Mouse (Mus musculus) left cerebral cortex, postnatal 36 days (tissue): ENCODE data around the gene Pold1. TPM values are rescaled to one million over a fixed set of nuclear protein-coding genes. Genes with fewer than 3 reads are reported as not detected.
A peak's percentile ranks its signal among the peaks of the same experiment; 100 is the strongest.

Source experiments
- DNase-seq, 2 experiments: peaks; one replicate each; pipeline ENCODE4 v3.0.0; 2021 to 2022; ENCODE audit warnings: low spot score in 2 of 2, mixed read lengths in 1 of 2
- intact Hi-C: fragments of 180-260 bp; cut with DNase I; formaldehyde crosslinking; loops from one replicate; pipeline ENCODE4 v1.15.1; 2025
- total RNA-seq, 2 experiments: library from RNA; stranded (reverse); gene quantifications; 2 replicates each; pipeline ENCODE4 v1.2.3; 2021

Gene Pold1
- total RNA-seq, 2 experiments from 2014 or later, result 7.5 to 7.6 TPM

DNA sequence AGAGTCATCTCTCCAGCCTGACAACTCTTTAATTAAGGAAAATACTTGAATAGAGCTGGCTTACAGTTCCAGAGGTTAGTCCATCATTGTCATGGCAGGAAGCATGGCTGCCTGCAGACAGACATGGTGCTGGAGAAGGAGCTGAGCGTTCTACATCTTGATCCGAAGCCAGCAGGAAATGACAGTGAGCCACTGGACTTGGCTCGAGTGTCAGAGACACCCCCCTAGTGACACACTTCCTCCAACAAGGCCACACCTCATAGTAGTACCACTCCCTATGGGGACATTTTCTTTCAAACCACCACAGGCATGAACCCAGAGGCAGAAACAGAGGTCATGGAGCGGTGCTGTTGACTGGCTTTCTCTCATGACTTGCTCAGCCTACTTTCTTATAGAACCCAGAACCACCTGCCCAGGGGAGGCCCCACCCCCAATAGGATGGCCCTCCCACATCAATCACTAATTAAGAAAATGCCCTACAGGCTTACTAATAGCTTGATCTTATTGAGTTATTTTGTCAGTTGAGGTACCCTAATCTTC, 35.7 kb upstream of the Pold1 start:
- no peak for DNase-seq
- intact Hi-C loops, result no loop called here

DNA sequence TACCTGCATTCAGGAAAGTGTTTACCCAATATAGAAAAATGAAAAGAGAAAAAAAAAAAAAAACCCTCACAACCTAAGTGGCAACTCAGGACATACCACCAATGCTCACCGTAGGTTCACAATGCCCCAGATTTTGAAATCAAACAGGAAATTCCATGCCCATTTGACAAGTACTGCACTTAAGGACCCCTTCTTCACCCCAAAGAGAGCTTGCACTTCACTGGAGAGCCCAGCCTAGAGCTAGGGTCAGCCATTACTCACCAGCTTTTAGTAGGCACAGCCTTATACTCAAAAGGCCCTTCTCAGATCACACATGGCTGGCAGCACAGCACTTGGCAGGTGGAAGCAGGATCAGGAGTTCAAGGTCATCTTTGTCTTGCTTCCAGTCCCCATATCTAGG, 34.5 kb upstream of the Pold1 start:
- DNase-seq, result no peak
- intact Hi-C loops, result no loop called here

DNA sequence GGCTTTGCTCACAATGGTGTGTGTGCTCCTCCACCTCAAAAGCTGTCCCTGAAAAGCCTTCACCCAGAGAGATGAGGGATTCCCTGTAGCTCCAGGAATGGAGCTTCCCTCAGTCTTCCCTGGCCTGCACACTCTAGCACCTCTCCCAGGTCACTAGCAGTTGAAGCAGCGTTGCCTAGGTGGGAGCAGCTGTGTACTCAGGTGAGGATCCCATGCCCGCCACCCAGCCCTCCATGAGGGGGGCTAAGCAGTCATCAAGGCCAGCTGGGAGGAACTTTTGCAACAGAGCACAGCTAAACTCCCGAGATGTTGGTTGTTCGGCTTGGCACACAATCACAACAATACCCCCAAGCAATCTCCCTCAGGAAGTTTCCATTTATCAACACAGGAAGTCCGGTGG, 34.1 kb upstream of the Pold1 start:
- no peak for DNase-seq
- intact Hi-C loops, result no loop called here

DNA sequence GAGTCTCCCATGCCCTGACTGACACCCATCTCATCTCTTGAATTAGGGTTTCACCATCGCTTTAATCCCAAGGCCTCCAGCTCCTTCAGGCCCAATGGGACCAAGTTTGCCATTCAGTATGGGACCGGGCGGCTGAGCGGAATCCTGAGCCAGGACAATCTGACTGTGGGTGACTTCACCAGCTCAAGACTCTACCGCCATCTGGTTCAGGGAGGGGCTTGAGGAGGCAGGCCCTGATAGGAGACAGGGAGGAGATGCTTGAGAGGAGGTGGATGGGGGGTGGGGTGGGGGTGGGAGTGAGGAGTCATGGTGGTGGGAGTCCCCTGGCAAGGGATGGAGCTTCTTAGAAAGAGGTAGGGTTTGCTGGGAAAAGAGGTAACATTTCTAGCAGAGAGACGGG, 33.0 kb upstream of the Pold1 start:
- intact Hi-C loops, result no loop called here

DNA sequence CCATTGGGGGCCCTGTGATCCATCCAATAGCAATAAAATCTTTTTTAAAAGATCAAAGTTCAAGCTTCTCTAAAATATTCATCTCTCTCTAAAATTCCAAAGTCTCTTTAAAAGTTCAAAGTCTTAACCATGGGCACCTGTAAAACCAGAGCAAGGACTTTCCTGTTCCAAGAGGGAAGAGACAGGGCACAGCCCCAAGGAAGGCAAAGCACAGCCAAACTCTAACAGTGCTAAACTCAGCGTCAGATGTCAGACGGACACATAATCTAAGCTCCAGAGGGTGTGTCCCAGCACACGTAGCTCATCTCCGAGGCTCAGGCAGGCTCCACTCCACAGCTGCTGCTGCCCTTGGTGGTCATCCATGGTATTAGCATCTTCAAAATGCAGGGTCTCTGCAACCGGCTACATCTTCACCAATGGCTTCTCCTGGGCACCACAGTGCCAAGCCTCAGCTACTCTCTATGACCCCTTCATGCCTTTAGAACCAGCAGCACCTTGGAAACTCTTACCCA, 27.7 kb upstream of the Pold1 start:
- no peak for DNase-seq
- intact Hi-C loops, result no loop called here

More for the DNA sequence above, 33.0 kb upstream of the Pold1 start:
- DNase-seq, result no peak

DNA sequence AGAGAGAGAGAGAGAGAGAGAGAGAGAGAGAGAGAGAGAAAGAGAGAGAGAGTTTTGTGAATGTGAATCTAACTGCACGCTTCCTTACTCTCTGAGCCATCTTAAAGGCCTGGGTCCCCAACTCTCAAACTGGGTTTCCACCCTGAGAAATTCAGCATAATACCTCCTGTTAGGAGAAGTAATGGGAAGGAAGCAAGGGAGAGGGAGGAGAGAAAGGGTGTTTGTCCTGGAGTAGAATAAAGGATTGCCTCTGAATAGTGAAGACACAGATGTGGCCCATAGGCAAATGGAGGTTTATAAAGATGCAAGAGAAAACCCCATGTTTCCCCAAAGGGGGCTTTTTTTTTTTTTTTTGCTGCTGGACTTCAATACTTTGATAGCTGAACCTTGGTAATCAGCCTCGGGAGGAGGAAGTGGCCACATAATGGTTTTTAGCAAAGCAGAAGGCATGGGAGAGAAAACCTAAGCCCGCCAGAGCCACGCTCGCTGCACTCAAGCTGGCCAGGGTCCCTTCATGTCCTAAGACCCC, 24.4 kb upstream of the Pold1 start:
- no peak for DNase-seq
- intact Hi-C loops, result no loop called here

DNA sequence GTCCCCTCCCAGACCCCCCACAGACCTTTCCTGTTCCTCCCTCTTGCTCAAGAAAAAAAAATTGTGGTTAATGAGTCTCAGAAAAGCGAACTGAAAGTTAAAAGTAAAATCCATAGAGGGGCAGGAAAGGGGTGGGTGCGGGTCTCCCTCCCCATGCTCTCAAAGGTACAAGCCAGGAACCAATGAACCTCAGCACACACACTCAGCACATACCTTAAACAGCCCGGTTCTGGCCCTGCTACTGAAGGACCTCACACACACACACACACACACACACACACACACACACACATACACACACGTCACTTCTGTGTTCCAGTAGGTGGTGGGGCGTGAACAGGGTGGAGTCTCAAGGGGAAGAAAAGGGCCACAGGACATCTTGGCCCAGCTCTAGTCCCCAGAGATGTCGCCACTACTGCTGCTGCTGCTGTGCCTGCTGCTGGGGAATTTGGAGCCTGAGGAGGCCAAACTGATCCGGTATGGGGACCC, 23.6 kb upstream of the Pold1 start, which contains the start of gene Napsa:
Gene Napsa (plus strand): TSS at position 168 of the 489 bp plus-strand sequence.
- intact Hi-C loops, result no loop called here
- no peak for DNase-seq

DNA sequence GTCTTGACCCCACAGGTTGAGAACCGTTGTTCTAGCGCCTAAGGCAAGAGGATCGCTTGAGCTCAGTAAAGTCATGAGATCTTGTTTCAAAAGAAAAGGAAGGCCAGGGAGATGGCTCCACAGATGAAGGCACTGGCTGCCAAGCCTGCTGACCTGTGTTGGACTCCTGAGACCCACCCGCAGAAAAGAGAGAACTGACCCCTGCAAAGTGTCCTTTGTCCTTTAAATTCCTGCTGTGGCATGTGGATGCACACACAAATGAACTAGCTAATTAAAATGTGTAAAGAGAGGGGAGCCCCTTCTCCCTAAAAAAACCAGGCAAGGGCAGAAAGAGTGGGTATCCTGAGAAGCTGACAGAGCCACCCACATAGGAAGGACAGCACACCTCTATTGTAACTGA, 23.2 kb upstream of the Pold1 start:
- intact Hi-C loops, result no loop called here
- no peak for DNase-seq

DNA sequence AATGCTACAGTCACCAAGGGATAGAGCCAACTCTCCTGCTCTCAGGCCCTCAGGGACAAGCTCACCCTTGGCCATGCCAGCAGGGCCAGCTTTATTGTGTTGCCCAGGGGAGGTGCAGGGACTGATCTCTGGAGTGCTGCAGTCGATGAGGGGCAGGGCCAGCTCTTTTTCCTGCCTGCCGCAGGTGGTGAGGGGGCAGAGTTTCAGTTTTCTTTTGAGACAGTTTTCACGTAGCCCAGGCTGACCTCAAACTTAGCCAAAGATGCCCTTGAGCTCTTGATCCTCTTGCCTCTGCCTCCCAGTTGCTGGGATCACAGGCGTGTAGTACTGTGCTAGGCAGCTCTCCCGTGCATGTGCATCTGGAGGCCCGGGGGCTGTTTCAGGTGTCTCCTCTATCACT, 22.3 kb upstream of the Pold1 start:
- intact Hi-C loops, result no loop called here
- DNase-seq, result no peak

DNA sequence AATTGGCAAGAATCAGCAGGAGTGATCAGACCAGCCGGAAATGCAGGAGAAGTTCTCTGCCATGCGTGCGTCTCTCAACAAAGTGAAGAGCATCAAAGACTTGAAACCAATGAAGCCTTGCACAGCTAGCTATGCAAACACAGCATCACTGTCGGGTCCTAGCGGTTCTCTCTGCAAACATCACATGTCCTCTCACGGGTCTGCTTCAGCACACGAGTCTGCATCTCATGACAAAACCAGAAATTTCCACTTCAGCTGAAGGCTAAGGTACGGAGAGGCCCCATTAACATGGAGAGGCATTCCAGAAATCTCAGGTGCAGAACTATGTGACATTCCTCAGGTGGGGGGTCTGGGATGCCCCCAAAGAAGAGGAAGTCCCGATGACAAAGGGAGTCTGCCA, 20.2 kb upstream of the Pold1 start:
- intact Hi-C loops, result no loop called here
- DNase-seq, result no peak

DNA sequence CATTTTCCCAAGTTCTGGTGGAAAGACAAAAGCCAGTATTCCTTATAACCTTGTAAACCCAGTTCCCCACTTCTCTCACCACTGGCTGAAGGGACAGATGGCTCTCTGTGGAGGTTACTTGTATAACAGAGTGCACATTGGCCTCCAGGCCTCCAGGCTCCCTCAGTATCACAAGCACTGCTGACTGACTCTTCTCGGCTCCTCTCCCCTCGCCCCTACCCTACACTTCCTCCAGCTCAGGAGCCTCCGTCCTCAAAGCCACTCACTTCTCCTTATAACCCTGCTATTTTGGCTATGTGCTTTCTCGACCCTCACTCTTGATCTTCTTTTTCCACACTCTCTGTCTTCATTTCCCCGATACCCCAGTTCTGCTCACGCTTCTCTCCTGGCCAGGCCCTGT, 16.8 kb upstream of the Pold1 start:
- intact Hi-C loops, result no loop called here
- no peak for DNase-seq

DNA sequence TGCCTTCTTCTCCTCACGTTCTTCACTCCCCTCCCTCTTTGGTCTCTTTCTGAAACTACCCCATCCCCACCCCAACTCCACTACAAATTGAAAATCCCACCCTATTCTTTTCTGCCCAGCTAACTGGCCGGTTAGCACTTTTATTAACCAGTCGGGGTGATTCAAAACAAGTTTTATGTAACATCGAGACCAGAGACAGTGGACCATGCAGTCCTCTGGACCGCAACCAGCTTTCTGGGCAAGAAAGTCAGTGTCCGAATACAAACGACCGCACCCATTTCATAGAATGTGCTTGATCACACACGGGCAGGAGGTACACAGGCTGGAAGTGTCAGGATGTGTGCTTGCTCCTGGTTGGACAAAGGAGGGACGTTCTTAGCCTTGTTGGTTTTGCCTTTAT, 15.8 kb upstream of the Pold1 start:
- no peak for DNase-seq
- intact Hi-C loops, result loop anchor here (5.0 kb wide), 1 partner anchor 83 kb away; no protein-coding TSS in a partner anchor

DNA sequence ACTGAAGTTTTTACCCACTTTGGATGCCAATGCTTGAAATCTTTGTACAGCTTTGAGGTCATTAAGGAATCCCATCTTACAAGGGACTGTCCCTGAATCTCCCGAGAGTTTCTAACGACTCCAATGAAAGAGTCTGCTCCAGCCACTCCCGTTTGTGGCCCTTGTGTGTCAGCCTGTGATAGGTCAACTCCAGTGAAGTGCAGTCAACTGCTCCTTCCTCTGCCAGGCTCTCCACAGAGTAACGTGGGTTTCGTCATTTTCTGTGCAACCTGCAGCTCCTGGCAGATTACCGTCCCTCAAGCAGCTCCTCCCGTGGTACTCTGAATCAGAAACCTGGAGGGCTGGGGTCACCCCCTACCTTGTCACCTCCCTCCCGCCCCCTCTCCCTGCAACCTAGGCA, 14.6 kb upstream of the Pold1 start:
- no peak for DNase-seq
- intact Hi-C loops, result loop anchor here (5.0 kb wide), 1 partner anchor 84 kb away; no protein-coding TSS in a partner anchor

DNA sequence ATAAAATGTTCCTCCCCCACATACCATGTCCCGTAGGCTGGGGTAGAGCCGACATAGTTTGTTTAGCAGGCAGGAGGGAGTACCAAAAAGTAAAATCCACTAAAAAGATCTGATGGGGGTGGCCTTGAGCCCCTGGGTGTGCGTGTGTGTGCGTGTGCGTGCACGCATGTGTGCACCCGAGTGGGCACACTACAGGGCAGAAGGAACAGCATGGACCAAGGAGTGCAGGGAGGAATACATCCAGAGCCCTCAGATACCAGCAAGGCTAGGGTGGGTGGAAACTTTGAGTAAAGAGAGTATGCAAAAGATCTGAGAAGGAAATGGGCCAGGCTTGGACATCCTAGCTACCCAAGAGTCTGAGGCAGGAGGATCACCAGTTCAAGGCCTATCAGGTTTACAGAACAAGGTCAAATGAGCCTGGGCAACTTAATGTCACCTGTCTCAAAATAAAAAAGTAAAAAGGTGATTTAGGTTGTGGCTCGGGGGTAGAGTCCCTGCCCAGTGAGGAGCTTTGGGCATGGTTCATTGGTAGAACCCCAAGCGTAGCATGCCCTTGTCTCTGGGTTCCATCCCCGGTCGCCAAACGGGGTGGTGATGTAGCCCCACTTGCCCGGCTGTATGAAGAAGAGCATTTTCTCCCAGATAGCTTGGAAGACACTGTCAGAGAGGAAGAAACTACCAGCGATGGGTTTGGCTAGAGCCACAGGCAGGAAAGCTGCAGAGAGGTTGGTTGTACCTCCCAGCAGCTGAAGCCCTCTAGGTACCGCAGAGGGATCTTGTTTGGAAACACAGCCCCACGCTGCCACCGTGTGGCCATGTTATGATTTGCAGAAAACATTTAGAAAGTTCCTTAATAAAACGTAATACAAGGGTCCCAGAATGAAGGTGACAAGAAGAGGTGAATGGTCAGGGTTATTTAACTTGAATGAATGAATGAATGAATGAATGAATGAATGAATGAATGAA, 12.1 kb upstream of the Pold1 start:
- intact Hi-C loops, result loop anchor here (5.0 kb wide), 1 partner anchor 87 kb away; no protein-coding TSS in a partner anchor
- peak; percentile 50 to 56 for DNase-seq

DNA sequence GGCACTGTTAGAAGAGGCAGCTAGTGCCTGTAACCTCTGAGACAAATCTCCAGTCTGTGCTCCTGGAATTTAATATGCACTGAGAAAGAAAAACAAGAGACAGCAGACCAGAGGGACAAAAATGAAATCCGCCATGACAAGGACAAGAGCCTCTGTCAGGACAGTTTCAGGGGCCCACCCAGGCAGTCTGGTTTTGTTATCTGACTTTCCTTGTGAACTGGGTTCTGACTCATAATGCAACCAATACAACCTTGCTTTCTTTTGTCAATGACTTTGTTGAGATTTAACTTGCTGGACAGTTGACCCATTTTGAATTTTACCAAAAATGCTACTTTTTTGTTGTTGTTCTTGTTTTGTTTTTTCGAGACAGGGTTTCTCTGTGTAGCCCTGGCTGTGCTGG, 9.0 kb upstream of the Pold1 start:
- DNase-seq, result no peak
- intact Hi-C loops, result no loop called here

DNA sequence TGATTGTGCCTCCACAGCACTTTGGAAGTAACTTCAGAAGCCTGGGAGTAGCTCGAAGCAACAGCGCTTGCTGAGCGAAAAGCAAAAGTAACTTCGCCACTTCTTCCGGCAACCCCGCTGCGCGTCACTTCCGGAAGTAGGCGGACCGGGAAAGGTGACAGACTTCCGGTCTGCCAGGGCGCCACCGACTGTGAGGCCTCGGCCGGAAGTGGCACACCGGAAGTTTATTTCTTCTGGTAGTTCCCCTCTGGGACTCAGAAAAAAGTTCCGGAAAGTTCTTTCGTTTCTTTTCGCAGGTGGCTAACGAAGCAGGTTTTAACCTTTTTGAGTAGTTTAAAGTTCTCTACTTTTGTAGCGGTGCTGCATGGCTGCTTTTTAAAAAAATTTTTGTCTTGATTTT, 5.2 kb upstream of the Pold1 start, which contains the start of gene Nr1h2:
Gene Nr1h2 (minus strand): TSS at position 126 of the 400 bp plus-strand sequence.
- peak; percentile 94 to 95 for DNase-seq
- intact Hi-C loops, result no loop called here

DNA sequence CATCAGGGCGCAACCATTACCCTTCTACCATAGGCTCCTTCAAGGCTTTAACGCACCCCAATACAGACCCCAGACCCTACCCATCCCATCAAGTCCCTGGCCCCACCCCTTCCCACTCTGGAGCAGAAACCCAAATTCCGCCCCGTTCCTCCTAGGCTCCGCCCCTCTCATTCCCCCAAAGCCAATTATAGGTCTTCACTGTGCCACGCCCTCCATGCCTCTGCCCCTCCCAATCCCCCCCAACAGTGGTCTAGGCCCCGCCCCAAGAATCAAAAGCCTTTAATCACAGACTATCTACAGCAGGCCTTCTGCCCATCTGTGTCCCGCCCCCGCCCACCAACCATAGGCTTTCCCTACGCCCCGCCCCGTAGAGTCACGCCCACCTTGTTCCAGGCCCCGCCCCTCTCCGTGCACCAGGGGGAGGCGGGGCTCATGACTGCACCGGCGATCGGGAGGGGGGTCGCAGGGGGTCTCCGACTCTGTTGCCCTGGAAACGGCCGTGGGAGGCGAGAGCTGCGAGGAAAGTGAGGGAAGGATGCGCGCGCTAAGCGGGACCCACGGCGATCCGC, 4.6 kb upstream of the Pold1 start:
- intact Hi-C loops, result no loop called here
- peak; percentile 21 to 30 for DNase-seq

DNA sequence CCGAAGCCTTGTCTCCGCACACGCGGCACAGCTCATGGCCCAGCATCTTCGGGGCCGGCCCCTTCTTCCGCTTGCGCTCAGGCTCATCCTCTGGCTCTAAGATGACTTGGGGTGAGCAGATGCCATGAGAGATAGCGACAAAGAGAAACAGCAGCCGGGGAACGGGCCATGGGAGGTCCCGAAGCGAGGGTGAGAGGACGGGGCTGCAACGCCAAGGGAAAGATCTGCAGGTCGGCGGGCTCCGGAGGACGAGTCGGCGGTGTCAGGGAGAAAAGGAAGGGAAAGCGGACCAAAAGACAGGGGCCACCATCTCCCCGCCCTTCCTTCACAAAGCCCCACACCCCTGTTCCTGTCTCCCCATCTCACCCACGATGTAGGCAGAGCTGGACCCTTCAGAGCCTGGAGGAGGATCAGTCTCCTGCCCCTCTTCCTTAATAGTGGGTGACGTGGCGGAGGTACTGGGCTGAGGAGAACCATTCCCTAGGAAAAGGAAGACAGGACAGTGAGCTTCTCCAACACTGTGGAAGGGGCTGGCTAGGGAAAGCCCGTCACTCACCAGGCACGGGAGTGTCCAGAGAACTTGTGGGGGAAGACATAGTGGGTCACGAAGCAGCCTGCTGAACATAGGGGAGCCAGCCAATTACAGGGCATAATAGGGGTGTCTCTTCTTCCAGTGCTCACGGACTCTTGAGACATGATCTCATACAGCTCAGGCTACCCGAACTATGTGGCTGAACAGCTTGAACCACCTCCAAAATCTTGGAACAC, 3.7 kb upstream of the Pold1 start:
- DNase-seq, result no peak
- intact Hi-C loops, result no loop called here

DNA sequence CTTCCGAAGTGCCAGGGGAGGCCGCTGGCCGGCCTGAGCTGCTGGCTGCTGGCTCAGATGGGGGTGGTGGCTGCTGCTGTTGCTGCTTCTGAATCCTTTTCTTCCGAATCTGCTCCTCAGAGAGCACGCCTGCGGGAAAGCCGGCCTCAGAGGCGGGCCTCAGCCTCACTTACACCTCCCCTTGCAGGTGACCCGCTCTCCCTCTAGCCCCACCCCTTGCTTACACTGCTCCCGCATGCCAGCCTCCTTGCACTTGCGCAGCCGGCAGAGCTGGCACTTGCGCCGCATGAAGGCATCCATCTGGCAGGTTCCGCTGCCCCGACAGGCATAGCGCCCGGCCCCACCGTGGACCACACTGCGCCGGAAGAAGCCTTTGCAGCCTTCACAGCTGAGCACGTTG, 3.1 kb upstream of the Pold1 start:
- no peak for DNase-seq
- intact Hi-C loops, result loop anchor here (2.0 kb wide), 1 partner anchor 51 kb away; no protein-coding TSS in a partner anchor
